Mouse (Mus musculus): ENCODE results near the gene Fcgr1. TPM values are rescaled to one million over a fixed set of nuclear protein-coding genes. Genes with fewer than 3 reads are reported as not detected.

Fcgr1 gene
- polyA plus RNA-seq, 1 experiment from 2014 or later: 0.56 TPM

Small RNA genes lying within 50 kb of the gene (microRNA-seq; reads per million reads assigned to microRNA genes)
- gene Gm47311: not detected
- not detected for gene Gm47313

Other genes with a start within 250 kb of the Fcgr1 start
- 51.9 and 62.2 TPM in 2 replicates for gene Vps45, start 235.5 kb downstream of the Fcgr1 start, polyA plus RNA-seq (2015; fragmentation: Nextera tagmentation; extraction: Ambion mirVana)
- 11.9 and 12.4 TPM in 2 replicates for gene Otud7b, start 189.4 kb downstream of the Fcgr1 start, polyA plus RNA-seq (2015; fragmentation: Nextera tagmentation; extraction: Ambion mirVana)
- 9.0 and 12.9 TPM in 2 replicates for gene Mtmr11, start 132.0 kb downstream of the Fcgr1 start, polyA plus RNA-seq (2015; fragmentation: Nextera tagmentation; extraction: Ambion mirVana)
- gene Sf3b4, start 121.6 kb downstream of the Fcgr1 start, polyA plus RNA-seq (2015; fragmentation: Nextera tagmentation; extraction: Ambion mirVana): 161 and 181 TPM in 2 replicates
- 29.3 and 37.9 TPM in 2 replicates for gene Sv2a, start 112.8 kb downstream of the Fcgr1 start, polyA plus RNA-seq (2015; fragmentation: Nextera tagmentation; extraction: Ambion mirVana)
- gene Bola1, start 74.3 kb downstream of the Fcgr1 start, polyA plus RNA-seq (2015; fragmentation: Nextera tagmentation; extraction: Ambion mirVana): 82.2 and 86.6 TPM in 2 replicates
- 0.78 and 2.2 TPM in 2 replicates for gene Hist2h2ab, start 74.1 kb downstream of the Fcgr1 start, polyA plus RNA-seq (2015; fragmentation: Nextera tagmentation; extraction: Ambion mirVana)
- gene Hist2h2ac, start 73.1 kb downstream of the Fcgr1 start, polyA plus RNA-seq (2015; fragmentation: Nextera tagmentation; extraction: Ambion mirVana): 13.2 and 13.3 TPM in 2 replicates
- 10.7 and 11.0 TPM in 2 replicates for gene Hist2h2be, start 72.8 kb downstream of the Fcgr1 start, polyA plus RNA-seq (2015; fragmentation: Nextera tagmentation; extraction: Ambion mirVana)
- gene Hist2h3c2, start 54.8 kb downstream of the Fcgr1 start, polyA plus RNA-seq (2015; fragmentation: Nextera tagmentation; extraction: Ambion mirVana): 14.7 and 15.0 TPM in 2 replicates
- gene Hist2h2aa2, start 53.7 kb downstream of the Fcgr1 start, polyA plus RNA-seq (2015; fragmentation: Nextera tagmentation; extraction: Ambion mirVana): 74.1 and 91.2 TPM in 2 replicates
- 46.4 and 48.0 TPM in 2 replicates for gene Hist2h2aa1, start 48.5 kb downstream of the Fcgr1 start, polyA plus RNA-seq (2015; fragmentation: Nextera tagmentation; extraction: Ambion mirVana)
- 0.34 and 0.93 TPM in 2 replicates for gene Hist2h3c1, start 47.3 kb downstream of the Fcgr1 start, polyA plus RNA-seq (2015; fragmentation: Nextera tagmentation; extraction: Ambion mirVana)
- gene Hist2h4, start 30.7 kb downstream of the Fcgr1 start, polyA plus RNA-seq (2015; fragmentation: Nextera tagmentation; extraction: Ambion mirVana): 22.4 and 24.3 TPM in 2 replicates
- 105 and 122 TPM in 2 replicates for gene Hist2h3b, start 25.3 kb downstream of the Fcgr1 start, polyA plus RNA-seq (2015; fragmentation: Nextera tagmentation; extraction: Ambion mirVana)
- 16.0 and 19.8 TPM in 2 replicates for gene Hist2h2bb, start 24.2 kb downstream of the Fcgr1 start, polyA plus RNA-seq (2015; fragmentation: Nextera tagmentation; extraction: Ambion mirVana)
- not detected in 2 replicates for gene BC107364, start 158.3 kb upstream of the Fcgr1 start, polyA plus RNA-seq (2015; fragmentation: Nextera tagmentation; extraction: Ambion mirVana)
- gene Hfe2, start 231.2 kb upstream of the Fcgr1 start, polyA plus RNA-seq (2015; fragmentation: Nextera tagmentation; extraction: Ambion mirVana): 0.25 and 0.36 TPM in 2 replicates

Data from forebrain, embryonic 13.5 days (tissue).